Mouse (Mus musculus) limb, embryonic 14.5 days (tissue): Measurements from ENCODE around the gene Babam2. TPM values are rescaled to one million over a fixed set of nuclear protein-coding genes. Genes with fewer than 3 reads are reported as not detected.
A peak's percentile ranks its signal among the peaks of the same experiment; 100 is the strongest.

Experiments
- ATAC-seq: fragments of 200-750 bp; cut with Nextera tagmentation; 2 replicates; pipeline ENCODE4 v1.8.0; 2017; ENCODE audit warnings: low read depth, moderate number of reproducible peaks, moderate TSS enrichment; ENCODE audit not compliant: low FRiP score
- DNase-seq: peaks from one replicate; pipeline ENCODE4 v3.0.0-alpha.2; 2015; ENCODE audit warnings: low spot score
- H3K27ac ChIP-seq: fragments of 300-500 bp; sonication (generic); replicated peaks from 2 replicates; pipeline ENCODE4 v1.5.1; 2014; ENCODE audit warnings: low read depth, mild to moderate bottlenecking, low read length, moderate library complexity, mixed read lengths
- H3K27me3 ChIP-seq: fragments of 300-500 bp; sonication (generic); 2 replicates; pipeline ENCODE4 v1.6.1; 2014; ENCODE audit warnings: low read length, mixed read lengths; ENCODE audit not compliant: control insufficient read depth, insufficient read depth
- H3K36me3 ChIP-seq: fragments of 300-500 bp; sonication (generic); 2 replicates; pipeline ENCODE4 v1.6.1; 2014; ENCODE audit warnings: mild to moderate bottlenecking, low read length, moderate library complexity, mixed read lengths; ENCODE audit not compliant: control insufficient read depth, insufficient read depth
- H3K4me1 ChIP-seq: fragments of 300-500 bp; sonication (generic); 2 replicates; pipeline ENCODE4 v1.6.1; 2014; ENCODE audit warnings: antibody characterized with exemption, low read length, mixed read lengths; ENCODE audit not compliant: control insufficient read depth, insufficient read depth
- H3K4me2 ChIP-seq: fragments of 300-500 bp; sonication (generic); replicated peaks from 2 replicates; pipeline ENCODE4 v1.6.1; 2014; ENCODE audit warnings: low read depth, mild to moderate bottlenecking, low read length, moderate library complexity; ENCODE audit not compliant: severe bottlenecking
- H3K4me3 ChIP-seq: fragments of 300-500 bp; sonication (generic); replicated peaks from 2 replicates; pipeline ENCODE4 v1.5.1; 2014; ENCODE audit warnings: low read length
- H3K9ac ChIP-seq: fragments of 300-500 bp; sonication (generic); 2 replicates; pipeline ENCODE4 v1.6.1; 2014; ENCODE audit warnings: mild to moderate bottlenecking, low read depth, low read length, moderate library complexity; ENCODE audit not compliant: severe bottlenecking
- H3K9me3 ChIP-seq: fragments of 300-500 bp; sonication (generic); 2 replicates; pipeline ENCODE4 v1.6.1; 2016; ENCODE audit warnings: low read length; ENCODE audit not compliant: control insufficient read depth
- POLR2A ChIP-seq: fragments of 200-500 bp; IDR thresholded peaks from 2 replicates; pipeline ENCODE4 v1.8.0; 2012; ENCODE audit warnings: inconsistent platforms, mild to moderate bottlenecking, moderate library complexity, borderline replicate concordance; ENCODE audit not compliant: insufficient read depth, insufficient read length; ENCODE audit errors: extremely low read depth
- WGBS: fragments of 180-500 bp; shearing (Covaris S2); extraction: QIAGEN DNeasy Blood & Tissue Kit; methylation state at CpG from one replicate; pipeline ENCODE4 v1.1.7; 2014; 5-methylcytosine and 5-hydroxymethylcytosine counted together
- polyA plus RNA-seq, 2 experiments: library from polyadenylated mRNA; depleted of rRNA in 1 of 2; stranded (reverse) in 1 of 2; unstranded in 1 of 2; fragments of >200 nt; fragmentation: Nextera tagmentation in 1 of 2; extraction: Ambion mirVana in 1 of 2; gene quantifications; 2 replicates each; pipeline versions ENCODE4 v1.2.1 to v1.2.3; 2012 to 2014

Gene Babam2
- polyA plus RNA-seq, 2 experiments = 23.4 to 35.8 TPM

DNA sequence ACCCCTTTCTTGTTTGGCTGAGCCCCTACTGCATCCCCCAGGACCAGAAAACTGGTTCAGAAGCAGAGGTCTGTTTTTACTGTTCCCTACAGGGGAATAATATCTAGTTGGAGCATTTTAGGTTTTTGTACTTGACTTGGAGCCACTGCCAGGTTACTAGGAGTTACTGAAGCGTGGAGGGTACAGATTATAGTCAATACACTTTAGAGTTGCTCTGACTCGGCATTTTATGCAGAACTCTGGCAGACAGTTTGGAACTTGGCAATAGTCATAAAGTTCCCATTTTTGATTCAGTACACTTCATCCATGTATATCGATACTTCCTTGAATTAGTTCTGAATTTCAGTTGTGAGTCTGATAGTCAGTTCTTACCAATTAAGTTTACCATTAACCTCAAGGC, 202.4 kb downstream of the Babam2 start:
- Histone ChIP-seq H3K36me3 (no peaks in the 10 kb centered on the region), H3K9me3 (no peaks in the 10 kb centered on the region), H3K27me3 (no peaks in the 10 kb centered on the region), H3K4me1 (no peaks in the 10 kb centered on the region), H3K9ac (no peak overlapping the region), H3K4me3 (no peak overlapping the region), H3K4me2 (no peak overlapping the region), H3K27ac (no peak overlapping the region)
- 85% methylated on average over 3 of the region's 3 CpGs for WGBS
- no peak for TF ChIP-seq POLR2A
- no peak for DNase-seq
- ATAC-seq = no peak

DNA sequence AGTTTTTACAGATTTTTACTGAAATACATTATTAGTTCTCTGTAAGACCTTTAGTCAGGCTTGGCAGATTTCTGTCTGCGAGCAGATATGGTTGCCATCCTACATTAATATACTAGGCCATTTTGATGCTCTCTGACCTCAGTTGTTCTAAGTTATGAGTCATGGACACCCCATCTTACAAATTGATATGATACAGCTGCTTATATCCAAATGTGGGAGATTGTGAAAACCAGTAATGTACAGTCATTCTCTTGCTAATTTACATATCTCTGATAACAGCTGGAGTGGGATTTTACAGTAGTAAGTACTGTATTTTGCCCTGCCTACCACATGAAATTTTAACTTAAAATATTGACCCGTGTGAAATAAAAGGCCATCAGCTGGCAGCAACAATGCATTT, 204.7 kb downstream of the Babam2 start:
- Histone ChIP-seq H3K27ac (no peak overlapping the region), H3K4me2 (no peak overlapping the region), H3K9me3 (no peaks in the 10 kb centered on the region), H3K4me3 (no peak overlapping the region), H3K9ac (no peak overlapping the region), H3K27me3 (no peaks in the 10 kb centered on the region), H3K4me1 (no peaks in the 10 kb centered on the region; the same call in 1 of the 2 replicates), H3K36me3 (no peaks in the 10 kb centered on the region)
- 91% methylated on average over 2 of the region's 2 CpGs for WGBS
- DNase-seq (no peak), ATAC-seq (no peak)
- TF ChIP-seq POLR2A = no peak

DNA sequence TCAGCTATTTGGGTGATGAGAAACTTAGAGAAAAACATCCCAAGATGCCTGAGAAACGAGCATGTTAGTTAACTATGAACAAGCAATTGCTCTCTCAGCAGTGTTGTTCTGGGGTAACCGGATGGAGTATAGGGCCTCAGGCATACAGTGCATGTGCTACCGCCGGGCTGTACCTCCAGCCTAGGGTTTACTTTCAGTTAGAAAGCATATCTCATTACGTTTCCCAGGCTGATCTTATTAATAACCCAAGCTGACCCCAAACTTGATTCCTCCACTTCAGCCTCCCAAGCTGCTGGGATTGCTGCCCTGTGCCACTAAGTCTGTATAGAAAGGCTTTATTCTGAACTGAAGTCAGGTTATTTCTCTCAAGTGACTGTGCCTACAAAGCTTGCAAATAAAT, 205.4 kb downstream of the Babam2 start:
- Histone ChIP-seq H3K4me3 (no peak overlapping the region), H3K27me3 (no peaks in the 10 kb centered on the region), H3K9me3 (no peaks in the 10 kb centered on the region), H3K27ac (no peak overlapping the region), H3K9ac (no peak overlapping the region), H3K4me1 (no peaks in the 10 kb centered on the region; the same call in 1 of the 2 replicates), H3K4me2 (no peak overlapping the region), H3K36me3 (no peaks in the 10 kb centered on the region)
- no peak for DNase-seq
- no peak for ATAC-seq
- TF ChIP-seq POLR2A = no peak
- 76% methylated on average over 5 of the region's 5 CpGs for whole genome bisulfite sequencing

DNA sequence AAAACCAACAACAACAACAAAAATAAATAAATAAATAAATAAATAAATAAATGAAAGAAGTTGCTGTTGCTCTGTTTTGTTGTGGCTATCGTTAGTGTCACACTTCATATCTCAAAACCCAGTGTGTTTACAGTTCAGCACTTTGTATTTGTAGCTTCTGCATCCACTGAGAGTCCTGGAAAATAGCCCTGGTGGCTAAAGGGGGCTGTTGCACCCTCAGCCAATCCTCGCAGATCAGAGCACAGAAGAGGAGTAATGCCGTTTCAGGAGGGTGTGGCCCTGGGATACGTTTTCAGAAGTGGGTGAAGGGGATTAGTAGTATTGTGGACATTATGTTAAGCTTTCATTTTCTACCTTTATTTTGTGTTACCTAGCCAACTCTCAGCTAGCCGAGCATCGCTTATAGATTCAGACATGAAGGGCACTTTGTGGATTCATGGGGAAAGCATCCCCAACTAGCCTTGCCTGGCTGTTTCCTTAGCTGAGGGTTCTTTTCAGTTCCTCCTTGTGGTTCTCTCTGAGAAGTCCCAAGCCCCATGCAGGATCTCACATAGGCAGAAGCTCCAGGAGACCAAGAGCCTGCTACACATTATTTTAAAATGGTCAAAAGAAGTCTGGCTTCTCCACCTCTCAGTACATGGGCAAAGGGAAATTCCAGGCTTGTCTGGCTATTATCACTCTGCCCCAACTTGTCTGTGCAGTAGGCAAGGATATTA, 207.6 kb downstream of the Babam2 start:
- H3K27me3 ChIP-seq = no peaks in the 10 kb centered on the region
- no peak overlapping the region for H3K27ac ChIP-seq
- H3K36me3 ChIP-seq = no peaks in the 10 kb centered on the region
- no peak for TF ChIP-seq POLR2A
- H3K4me2 ChIP-seq = no peak overlapping the region
- no peak overlapping the region for H3K4me3 ChIP-seq
- H3K9me3 ChIP-seq = no peaks in the 10 kb centered on the region
- no peak for DNase-seq
- H3K4me1 ChIP-seq = no peaks in the 10 kb centered on the region; the same call in 1 of the 2 replicates
- ATAC-seq = no peak
- H3K9ac ChIP-seq = no peak overlapping the region
- whole genome bisulfite sequencing = 70% methylated on average over 6 of the region's 6 CpGs

DNA sequence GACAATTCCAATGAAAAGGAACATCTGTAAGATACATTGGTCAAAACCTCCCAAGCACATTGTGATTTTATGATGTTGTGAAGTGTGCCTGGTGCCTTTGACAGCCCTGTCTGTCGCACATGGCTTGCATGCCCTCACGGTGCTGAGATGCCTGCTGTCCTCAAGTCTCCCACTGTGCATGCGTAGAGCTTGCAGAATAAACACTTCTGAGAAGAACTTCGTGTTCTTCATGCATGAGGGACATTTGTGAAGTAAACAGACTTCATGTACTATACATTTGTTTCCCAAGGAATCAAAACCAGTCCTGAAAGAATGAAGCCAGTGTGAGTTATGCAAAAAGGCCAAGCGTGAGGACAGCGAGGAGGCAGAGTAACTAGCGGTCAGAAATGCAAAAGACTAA, 208.3 kb downstream of the Babam2 start:
- no peaks in the 10 kb centered on the region; the same call in 1 of the 2 replicates for H3K4me1 ChIP-seq
- H3K27me3 ChIP-seq = no peaks in the 10 kb centered on the region
- DNase-seq (no peak), ATAC-seq (no peak)
- H3K27ac ChIP-seq = 0 out of 2 replicates have a peak overlapping the region, but pooled peaks have one; percentile 14
- H3K9ac ChIP-seq = no peak overlapping the region
- no peak overlapping the region for H3K4me2 ChIP-seq
- H3K36me3 ChIP-seq = no peaks in the 10 kb centered on the region
- no peaks in the 10 kb centered on the region for H3K9me3 ChIP-seq
- no peak for TF ChIP-seq POLR2A
- H3K4me3 ChIP-seq = no peak overlapping the region
- 63% methylated on average over 7 of the region's 7 CpGs for WGBS
